Mouse (Mus musculus) heart, embryonic 11.5 days (tissue): ENCODE results near the gene Arhgap45. TPM values are rescaled to one million over a fixed set of nuclear protein-coding genes. Genes with fewer than 3 reads are reported as not detected.

Source experiments
- ATAC-seq: fragments of 200-750 bp; cut with Nextera tagmentation; replicated peaks from 2 replicates; pipeline ENCODE4 v1.8.0; 2017; ENCODE audit warnings: moderate library complexity; ENCODE audit not compliant: insufficient number of reproducible peaks, low FRiP score, low TSS enrichment
- H3K27ac ChIP-seq: fragments of 300-500 bp; sonication (generic); 2 replicates; pipeline ENCODE4 v1.5.1; 2014; ENCODE audit warnings: mild to moderate bottlenecking, low read depth, low read length
- H3K27me3 ChIP-seq: fragments of 300-500 bp; sonication (generic); 2 replicates; pipeline ENCODE4 v1.6.1; 2014; ENCODE audit warnings: mild to moderate bottlenecking, low read length, mixed read lengths; ENCODE audit not compliant: control insufficient read depth, insufficient read depth
- H3K36me3 ChIP-seq: fragments of 300-500 bp; sonication (generic); 2 replicates; pipeline ENCODE4 v1.6.1; 2014; ENCODE audit warnings: mild to moderate bottlenecking, low read length, moderate library complexity, mixed read lengths; ENCODE audit not compliant: control insufficient read depth, insufficient read depth
- H3K4me1 ChIP-seq: fragments of 300-500 bp; sonication (generic); 2 replicates; pipeline ENCODE4 v1.6.1; 2014; ENCODE audit warnings: low read length; ENCODE audit not compliant: control insufficient read depth, insufficient read depth
- H3K4me2 ChIP-seq: fragments of 300-500 bp; sonication (generic); 2 replicates; pipeline ENCODE4 v1.6.1; 2014; ENCODE audit warnings: mild to moderate bottlenecking, moderate library complexity
- H3K4me3 ChIP-seq: fragments of 300-500 bp; sonication (generic); 2 replicates; pipeline ENCODE4 v1.5.1; 2014; ENCODE audit warnings: low read depth, low read length
- H3K9ac ChIP-seq: fragments of 300-500 bp; sonication (generic); 2 replicates; pipeline ENCODE4 v1.6.1; 2014; ENCODE audit warnings: mild to moderate bottlenecking, low read depth, low read length, moderate library complexity
- H3K9me3 ChIP-seq: fragments of 300-500 bp; sonication (generic); replicated peaks from 2 replicates; pipeline ENCODE4 v1.6.1; 2016; ENCODE audit warnings: low read length; ENCODE audit not compliant: control insufficient read depth
- WGBS: fragments of 180-500 bp; shearing (Covaris S2); extraction: QIAGEN DNeasy Blood & Tissue Kit; methylation state at CpG from one replicate; pipeline ENCODE4 v1.1.7; 2014; ENCODE audit not compliant: insufficient replicate concordance; 5-methylcytosine and 5-hydroxymethylcytosine counted together
- polyA plus RNA-seq: library from polyadenylated mRNA; unstranded; fragments of >200 nt; fragmentation: Nextera tagmentation; extraction: Ambion mirVana; gene quantifications from 2 replicates; pipeline ENCODE4 v1.2.1, GENCODE M21; 2014

Gene Arhgap45
- polyA plus RNA-seq, 1 experiment from 2014 or later: 6.2 TPM

DNA sequence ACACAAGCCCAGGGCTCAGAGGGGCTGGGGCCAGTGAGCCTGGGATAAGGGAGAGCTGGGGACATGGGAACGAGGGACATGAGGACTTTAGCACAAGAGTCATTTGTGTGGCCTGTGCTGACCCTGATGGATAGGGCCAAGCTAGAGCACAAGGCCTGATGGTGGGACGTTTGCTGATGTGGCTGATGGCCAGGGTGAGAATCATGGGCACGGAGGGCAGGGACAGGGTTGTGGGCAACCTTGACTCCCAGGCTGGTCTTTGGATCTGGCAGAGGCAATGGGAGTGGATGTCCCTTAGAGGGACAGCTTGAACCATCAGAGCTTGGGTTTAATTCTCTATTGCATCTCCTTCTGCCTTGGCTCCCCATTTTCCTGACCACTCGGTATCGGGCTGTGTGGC, 60.9 kb downstream of the Arhgap45 start:
- WGBS: 84% methylated on average over 5 of the region's 5 CpGs

DNA sequence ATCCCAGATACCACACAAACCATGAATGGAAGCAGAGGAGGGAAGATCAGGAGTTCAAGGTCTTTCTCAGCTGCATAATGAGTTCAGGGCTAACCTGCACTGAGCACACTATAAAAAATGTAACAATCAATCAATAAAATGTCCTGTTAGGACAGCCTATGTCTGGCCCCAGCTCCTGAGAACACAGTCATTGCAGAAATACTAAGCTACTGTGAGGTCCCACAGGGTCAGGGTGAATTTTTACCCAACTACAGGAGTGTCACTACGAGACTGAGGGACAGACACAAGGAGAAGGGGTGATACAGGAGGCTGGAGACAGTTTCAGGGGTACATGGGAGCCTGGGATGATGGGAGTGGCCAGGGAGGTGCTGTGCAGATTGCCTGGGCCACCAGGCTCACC, 61.9 kb downstream of the Arhgap45 start:
- WGBS: 89% methylated on average over 1 of the region's 1 CpGs
- Histone ChIP-seq H3K4me2 (no peak overlapping the region), H3K4me3 (no peak overlapping the region), H3K9ac (peak overlapping the region; percentile 24; the same call in 1 of the 2 replicates), H3K4me1 (peaks cover 14% of the 10 kb centered on the region), H3K27ac (no peak overlapping the region), H3K9me3 (no peaks in the 10 kb centered on the region), H3K36me3 (peaks cover 18% of the 10 kb centered on the region), H3K27me3 (no peaks in the 10 kb centered on the region)
- ATAC-seq: no peak

More for the DNA sequence above, 60.9 kb downstream of the Arhgap45 start:
- Histone ChIP-seq H3K4me2 (no peak overlapping the region), H3K9me3 (no peaks in the 10 kb centered on the region), H3K4me1 (peaks cover 24% of the 10 kb centered on the region), H3K27me3 (no peaks in the 10 kb centered on the region), H3K9ac (no peak overlapping the region), H3K36me3 (peaks cover 18% of the 10 kb centered on the region), H3K4me3 (no peak overlapping the region), H3K27ac (no peak overlapping the region)
- no peak for ATAC-seq

DNA sequence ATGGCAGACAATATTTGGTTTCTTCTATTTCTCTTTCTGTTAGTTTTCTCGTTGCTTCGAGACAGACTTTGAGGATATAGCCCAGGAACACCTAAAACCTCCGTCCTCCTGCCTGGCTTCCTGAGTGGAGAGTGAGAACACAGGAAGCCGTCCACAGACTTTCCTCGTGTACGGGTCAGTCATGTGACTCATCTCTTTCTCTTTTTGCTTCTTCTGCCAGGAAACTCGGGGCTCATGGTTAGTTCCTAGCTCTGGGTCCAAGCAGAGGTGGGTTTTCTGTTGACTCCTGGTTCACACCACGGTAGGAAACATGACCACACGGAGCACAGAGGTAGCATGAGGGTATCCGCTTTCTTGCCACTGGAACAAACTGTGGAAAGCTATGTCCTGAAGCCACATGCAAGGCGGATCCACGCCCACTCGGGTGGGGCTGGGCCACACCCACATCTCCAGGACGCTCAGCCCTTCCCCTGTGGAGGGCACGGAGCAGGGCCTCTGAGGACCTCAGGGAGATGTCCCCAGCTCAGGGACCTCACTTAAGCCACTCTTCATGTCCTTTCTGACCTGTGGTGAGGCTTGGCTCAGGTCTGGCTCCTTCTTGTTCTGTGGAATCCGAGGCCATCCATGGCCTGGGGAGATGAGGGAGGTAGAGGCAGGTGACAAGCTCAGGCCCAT, 64.1 kb downstream of the Arhgap45 start:
- Histone ChIP-seq H3K27ac (peak overlapping the region; percentile 60), H3K9ac (peak overlapping the region; percentile 36; the same call in 1 of the 2 replicates)
- WGBS: 74% methylated on average over 16 of the region's 16 CpGs

More for the DNA sequence above, 64.1 kb downstream of the Arhgap45 start:
- no peak overlapping the region for H3K4me3 ChIP-seq
- H3K9me3 ChIP-seq: no peaks in the 10 kb centered on the region
- no peaks in the 10 kb centered on the region for H3K27me3 ChIP-seq
- H3K36me3 ChIP-seq: peaks cover 20% of the 10 kb centered on the region
- peaks cover 15% of the 10 kb centered on the region for H3K4me1 ChIP-seq
- peak; percentile 71 for ATAC-seq
- H3K4me2 ChIP-seq: peak overlapping the region; percentile 29; the same call in 1 of the 2 replicates

Other genes with a start within 250 kb of the Arhgap45 start
- 63.1 and 69.0 TPM in 2 replicates for gene Rnf126, start 249.7 kb upstream of the Arhgap45 start, polyA plus RNA-seq
- 11.4 TPM in 2 replicates for gene Fstl3, start 239.4 kb upstream of the Arhgap45 start, polyA plus RNA-seq
- not detected in 2 replicates for gene Prss57, start 225.7 kb upstream of the Arhgap45 start, polyA plus RNA-seq
- 66.6 and 70.1 TPM in 2 replicates for gene Palm, start 223.1 kb upstream of the Arhgap45 start, polyA plus RNA-seq
- 0.63 and 0.89 TPM in 2 replicates for gene Misp, start 195.7 kb upstream of the Arhgap45 start, polyA plus RNA-seq
- gene Ptbp1, start 162.2 kb upstream of the Arhgap45 start, polyA plus RNA-seq: 112 TPM in 2 replicates
- gene Prtn3, start 142.2 kb upstream of the Arhgap45 start, polyA plus RNA-seq: 2.5 and 3.9 TPM in 2 replicates
- gene Plppr3, start 142.0 kb upstream of the Arhgap45 start, polyA plus RNA-seq: 14.1 and 14.3 TPM in 2 replicates
- 0.31 and 0.49 TPM in 2 replicates for gene Elane, start 130.4 kb upstream of the Arhgap45 start, polyA plus RNA-seq
- not detected in 2 replicates for gene Cfd, start 125.8 kb upstream of the Arhgap45 start, polyA plus RNA-seq
- gene Med16, start 107.7 kb upstream of the Arhgap45 start, polyA plus RNA-seq: 30.9 and 32.0 TPM in 2 replicates
- gene Gm26602, start 105.8 kb upstream of the Arhgap45 start, polyA plus RNA-seq: 8.1 TPM in 1 of 2 replicates, not detected in the other
- 0.15 and 0.31 TPM in 2 replicates for gene Kiss1r, start 99.7 kb upstream of the Arhgap45 start, polyA plus RNA-seq
- gene R3hdm4, start 95.4 kb upstream of the Arhgap45 start, polyA plus RNA-seq: 87.6 and 89.2 TPM in 2 replicates
- 4.3 and 12.7 TPM in 2 replicates for gene Arid3a, start 89.6 kb upstream of the Arhgap45 start, polyA plus RNA-seq
- 89.8 and 97.6 TPM in 2 replicates for gene Wdr18, start 56.5 kb upstream of the Arhgap45 start, polyA plus RNA-seq
- gene Grin3b, start 45.9 kb upstream of the Arhgap45 start, polyA plus RNA-seq: 0.19 and 0.20 TPM in 2 replicates
- gene Tmem259, start 32.3 kb upstream of the Arhgap45 start, polyA plus RNA-seq: 12.8 and 15.6 TPM in 2 replicates
- 405 and 420 TPM in 2 replicates for gene Cnn2, start 28.1 kb upstream of the Arhgap45 start, polyA plus RNA-seq
- gene Abca7, start 20.2 kb upstream of the Arhgap45 start, polyA plus RNA-seq: 2.1 and 2.8 TPM in 2 replicates
- gene Polr2e, start 23.1 kb downstream of the Arhgap45 start, polyA plus RNA-seq: 160 and 182 TPM in 2 replicates
- 711 and 729 TPM in 2 replicates for gene Gpx4, start 30.5 kb downstream of the Arhgap45 start, polyA plus RNA-seq
- 8.4 and 9.6 TPM in 2 replicates for gene Sbno2, start 88.9 kb downstream of the Arhgap45 start, polyA plus RNA-seq
- gene Stk11, start 99.2 kb downstream of the Arhgap45 start, polyA plus RNA-seq: 16.5 and 20.0 TPM in 2 replicates
- gene Atp5d, start 122.0 kb downstream of the Arhgap45 start, polyA plus RNA-seq: 772 and 785 TPM in 2 replicates
- 2.5 and 2.7 TPM in 2 replicates for gene Cbarp, start 124.2 kb downstream of the Arhgap45 start, polyA plus RNA-seq
- gene Midn, start 131.6 kb downstream of the Arhgap45 start, polyA plus RNA-seq: 29.5 and 31.9 TPM in 2 replicates
- 49.1 and 52.7 TPM in 2 replicates for gene Cirbp, start 149.3 kb downstream of the Arhgap45 start, polyA plus RNA-seq
- gene 1600002K03Rik, start 156.3 kb downstream of the Arhgap45 start, polyA plus RNA-seq: 9.6 and 12.4 TPM in 2 replicates
- 13.9 and 14.8 TPM in 2 replicates for gene Efna2, start 162.8 kb downstream of the Arhgap45 start, polyA plus RNA-seq
- gene Mum1, start 209.8 kb downstream of the Arhgap45 start, polyA plus RNA-seq: 34.6 and 38.2 TPM in 2 replicates
- gene Ndufs7, start 232.5 kb downstream of the Arhgap45 start, polyA plus RNA-seq: 499 and 501 TPM in 2 replicates
- 57.2 and 59.0 TPM in 2 replicates for gene Gamt, start 244.4 kb downstream of the Arhgap45 start, polyA plus RNA-seq
- gene Dazap1, start 244.8 kb downstream of the Arhgap45 start, polyA plus RNA-seq: 28.4 and 29.9 TPM in 2 replicates